ENCODE assay signal across 8 mouse cellular contexts in the genomic region with DNA sequence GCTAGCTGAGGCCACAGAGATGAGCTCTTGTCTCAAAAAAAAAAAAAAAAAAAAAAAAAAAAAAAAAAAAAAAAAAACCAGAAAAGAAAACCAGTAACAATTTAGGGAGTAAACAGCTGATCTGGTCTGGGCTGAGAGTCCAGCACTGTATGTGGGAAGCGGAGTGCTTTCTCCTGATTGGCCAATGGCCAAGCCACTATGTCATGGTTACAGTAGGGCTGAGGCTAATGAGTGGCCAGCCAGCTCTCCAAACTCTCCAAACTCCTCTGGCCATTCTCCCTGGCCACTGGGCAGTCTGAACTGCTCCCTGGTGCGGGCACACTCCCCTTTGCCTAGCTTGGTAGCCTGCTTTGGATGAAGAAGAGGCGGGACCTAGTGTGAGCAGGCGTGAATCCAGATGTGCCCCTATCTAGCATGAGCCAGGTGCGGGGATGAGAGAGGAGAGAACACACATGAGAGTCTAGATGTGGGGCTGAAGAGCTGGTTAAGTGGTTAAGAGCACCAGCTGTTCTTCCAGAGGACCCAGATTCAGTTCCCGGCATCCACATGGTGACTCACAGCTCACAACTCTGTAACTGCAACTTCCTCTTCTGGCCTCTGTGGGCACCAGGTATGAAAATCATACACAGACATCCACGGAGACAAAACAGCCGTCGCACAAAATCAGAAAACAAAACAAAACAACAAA. TPM values are rescaled to one million over a fixed set of nuclear protein-coding genes. Genes with fewer than 3 reads are reported as not detected.
A peak's percentile ranks its signal among the peaks of the same experiment; 100 is the strongest.
DNase-seq lines count a peak whose midpoint lies in the region; ATAC-seq lines count a peak whose summit lies in the region.

No protein-coding gene starts in this region.

- H3K27me3 ChIP-seq in heart, embryonic 12.5 days (replicated peaks) = peaks cover 11% of the 10 kb centered on the region

- no peaks in the 10 kb centered on the region for H3K9me3 ChIP-seq in heart, embryonic 12.5 days (replicated peaks)

- no peak overlapping the region for H3K27ac ChIP-seq in heart, embryonic 12.5 days (ENCODE audit: poor library complexity, severe bottlenecking)

- H3K4me1 ChIP-seq in heart, embryonic 12.5 days (replicated peaks) = peaks cover 8% of the 10 kb centered on the region; the same call in 1 of the 2 replicates

- WGBS in heart, embryonic 12.5 days = 87% methylated on average over 9 of the region's 9 CpGs

- H3K4me3 ChIP-seq in heart, embryonic 12.5 days = no peak overlapping the region

- intact Hi-C loops in heart, postnatal 25 days (cut with DNase I) = no loop called here
- intact Hi-C loops in left cerebral cortex, postnatal 25 days (cut with DNase I) = no loop called here

- no peak overlapping the region for H3K4me2 ChIP-seq in heart, embryonic 12.5 days

- no peak overlapping the region for H3K9ac ChIP-seq in heart, embryonic 12.5 days

- no peaks in the 10 kb centered on the region for H3K36me3 ChIP-seq in heart, embryonic 12.5 days

- DNase-seq in heart, postnatal 25 days (ENCODE audit: low spot score) = peak; percentile 0
- peak; percentile 30 to 40 for DNase-seq in lung, postnatal 4 days
- no peak for DNase-seq in neural tube, embryonic 10.5 days (ENCODE audit: extremely low spot score, low spot score)
- DNase-seq in left cerebral cortex, postnatal 25 days (ENCODE audit: low spot score in 2 of 2) = no peak
- DNase-seq in frontal cortex, postnatal 36 days (ENCODE audit: low spot score in 2 of 2) = no peak

- ATAC-seq in heart, embryonic 12.5 days (ENCODE audit: insufficient number of reproducible peaks, low FRiP score) = no peak
- ATAC-seq in CD4-positive, CD25-positive, alpha-beta regulatory T cell, adult 4 months = peak; percentile 57
- ATAC-seq in activated CD4-positive, CD25-positive, alpha-beta regulatory T cell, adult 4 months = peak; percentile 11

RNA-seq across cellular contexts. Expression of a gene that starts 10.0 kb away (rescaled TPM):
- total RNA-seq in heart, postnatal 25 days (2021) = under 1 TPM; 0.18 to 0.45 TPM
- polyA plus RNA-seq in heart, embryonic 12.5 days (2016; fragmentation: Nextera tagmentation; extraction: Ambion mirVana) = 0.15 and 0.34 TPM in 2 replicates
- polyA plus RNA-seq in CD4-positive, CD25-positive, alpha-beta regulatory T cell, adult 4 months (2017; shearing (Covaris generic)) = 100 to 1,000 TPM; 104 to 110 TPM
- 100 to 1,000 TPM in 1 of 2 experiments, 10 to 100 TPM in 1; 79.7 to 108 TPM for polyA plus RNA-seq in activated CD4-positive, CD25-positive, alpha-beta regulatory T cell, adult 4 months (2017; shearing (Covaris generic))
- total RNA-seq in left cerebral cortex, postnatal 25 days (2021) = 10 to 100 TPM; 26.2 to 29.7 TPM

RNA-seq across cellular contexts. Expression of a gene that starts 56.0 kb away (rescaled TPM):
- 1 to 10 TPM; 1.7 to 1.9 TPM for total RNA-seq in heart, postnatal 25 days (2021)
- 0.78 and 1.5 TPM in 2 replicates for polyA plus RNA-seq in heart, embryonic 12.5 days (2016; fragmentation: Nextera tagmentation; extraction: Ambion mirVana)
- polyA plus RNA-seq in CD4-positive, CD25-positive, alpha-beta regulatory T cell, adult 4 months (2017; shearing (Covaris generic)) = 10 to 100 TPM; 33.2 to 35.8 TPM
- 10 to 100 TPM; 26.7 to 31.2 TPM for polyA plus RNA-seq in activated CD4-positive, CD25-positive, alpha-beta regulatory T cell, adult 4 months (2017; shearing (Covaris generic))
- 1 to 10 TPM in 1 of 2 experiments, under 1 TPM in 1; 0.76 to 1.4 TPM for total RNA-seq in left cerebral cortex, postnatal 25 days (2021)

RNA-seq across cellular contexts. Expression of a gene that starts 58.0 kb away (rescaled TPM):
- 1 to 10 TPM; 1.2 to 1.5 TPM for total RNA-seq in heart, postnatal 25 days (2021)
- polyA plus RNA-seq in heart, embryonic 12.5 days (2016; fragmentation: Nextera tagmentation; extraction: Ambion mirVana) = 0.42 and 0.51 TPM in 2 replicates
- under 1 TPM; 0.18 to 0.58 TPM for polyA plus RNA-seq in CD4-positive, CD25-positive, alpha-beta regulatory T cell, adult 4 months (2017; shearing (Covaris generic))
- under 1 TPM; 0.31 to 0.67 TPM for polyA plus RNA-seq in activated CD4-positive, CD25-positive, alpha-beta regulatory T cell, adult 4 months (2017; shearing (Covaris generic))
- total RNA-seq in left cerebral cortex, postnatal 25 days (2021) = 1 to 10 TPM; 2.6 to 3.3 TPM

Comparison
In these comparisons a context has a peak if more than half of its experiments do, and no peak if none do; other contexts are left out.
1. DNase-seq: peak in heart, postnatal 25 days (single experiment) and lung, postnatal 4 days (2 of 2); none in neural tube, embryonic 10.5 days (single experiment), left cerebral cortex, postnatal 25 days (0 of 2) and frontal cortex, postnatal 36 days (0 of 2).
2. RNA of a gene that starts 10.0 kb away (polyA plus RNA-seq): 104 to 110 TPM in CD4-positive, CD25-positive, alpha-beta regulatory T cell, adult 4 months and 79.7 to 108 TPM in activated CD4-positive, CD25-positive, alpha-beta regulatory T cell, adult 4 months; 0.15 to 0.34 TPM in heart, embryonic 12.5 days; every median in the first group is over 10 times any median in the second.
3. RNA of a gene that starts 56.0 kb away (polyA plus RNA-seq): 33.2 to 35.8 TPM in CD4-positive, CD25-positive, alpha-beta regulatory T cell, adult 4 months and 26.7 to 31.2 TPM in activated CD4-positive, CD25-positive, alpha-beta regulatory T cell, adult 4 months; 0.78 to 1.5 TPM in heart, embryonic 12.5 days; every median in the first group is over 10 times any median in the second.